Mouse (Mus musculus) neural tube, embryonic 15.5 days (tissue): ENCODE results near the gene Disc1. TPM values are rescaled to one million over a fixed set of nuclear protein-coding genes. Genes with fewer than 3 reads are reported as not detected.

Source experiments
- ATAC-seq: fragments of 200-750 bp; cut with Nextera tagmentation; 2 replicates; pipeline ENCODE4 v1.8.0; 2017; ENCODE audit warnings: mild to moderate bottlenecking, moderate TSS enrichment, moderate library complexity; ENCODE audit not compliant: low FRiP score
- H3K27ac ChIP-seq: fragments of 300-500 bp; sonication (generic); replicated peaks from 2 replicates; pipeline ENCODE4 v1.5.1; 2015; ENCODE audit warnings: mild to moderate bottlenecking, inconsistent platforms
- H3K27me3 ChIP-seq: fragments of 300-500 bp; sonication (generic); replicated peaks from 2 replicates; pipeline ENCODE4 v1.6.1; 2015; ENCODE audit warnings: inconsistent platforms
- H3K36me3 ChIP-seq: fragments of 300-500 bp; sonication (generic); 2 replicates; pipeline ENCODE4 v1.6.1; 2015; ENCODE audit warnings: inconsistent platforms
- H3K4me1 ChIP-seq: fragments of 300-500 bp; sonication (generic); 2 replicates; pipeline ENCODE4 v1.6.1; 2015; ENCODE audit warnings: inconsistent platforms
- H3K4me2 ChIP-seq: fragments of 300-500 bp; sonication (generic); 2 replicates; pipeline ENCODE4 v1.6.1; 2015; ENCODE audit warnings: inconsistent platforms, mild to moderate bottlenecking, moderate library complexity
- H3K4me3 ChIP-seq: fragments of 300-500 bp; sonication (generic); replicated peaks from 2 replicates; pipeline ENCODE4 v1.5.1; 2015; ENCODE audit warnings: mild to moderate bottlenecking, inconsistent platforms
- H3K9ac ChIP-seq: fragments of 300-500 bp; sonication (generic); replicated peaks from 2 replicates; pipeline ENCODE4 v1.6.1; 2015; ENCODE audit warnings: mild to moderate bottlenecking, inconsistent platforms
- H3K9me3 ChIP-seq: fragments of 300-500 bp; sonication (generic); replicated peaks from 2 replicates; pipeline ENCODE4 v1.6.1; 2016; ENCODE audit warnings: inconsistent platforms
- WGBS: fragments of 180-500 bp; shearing (Covaris S2); methylation state at CpG from one replicate; pipeline ENCODE4 v1.1.7; 2015; ENCODE audit warnings: mixed read lengths; 5-methylcytosine and 5-hydroxymethylcytosine counted together
- polyA plus RNA-seq: library from polyadenylated mRNA; unstranded; fragments of >200 nt; fragmentation: Nextera tagmentation; extraction: Ambion mirVana; gene quantifications from 2 replicates; pipeline ENCODE4 v1.2.1, GENCODE M21; 2015

The Disc1 gene
- polyA plus RNA-seq, 1 experiment from 2014 or later = 1.8 TPM

GRCm38 (mm10) chr8:125254188-125255005 is 200.4 kb downstream of the Disc1 start:
- H3K27ac ChIP-seq = peak overlapping the region; percentile 97
- H3K27me3 ChIP-seq = no peaks in the 10 kb centered on the region
- H3K4me2 ChIP-seq = peak overlapping the region; percentile 68
- peaks cover 39% of the 10 kb centered on the region for H3K4me1 ChIP-seq
- H3K9ac ChIP-seq = peak overlapping the region; percentile 55
- 4% methylated on average over 23 of the region's 23 CpGs for WGBS
- peak overlapping the region; percentile 42 for H3K4me3 ChIP-seq
- H3K36me3 ChIP-seq = no peaks in the 10 kb centered on the region
- ATAC-seq = peak; percentile 89
- H3K9me3 ChIP-seq = no peaks in the 10 kb centered on the region

DNA sequence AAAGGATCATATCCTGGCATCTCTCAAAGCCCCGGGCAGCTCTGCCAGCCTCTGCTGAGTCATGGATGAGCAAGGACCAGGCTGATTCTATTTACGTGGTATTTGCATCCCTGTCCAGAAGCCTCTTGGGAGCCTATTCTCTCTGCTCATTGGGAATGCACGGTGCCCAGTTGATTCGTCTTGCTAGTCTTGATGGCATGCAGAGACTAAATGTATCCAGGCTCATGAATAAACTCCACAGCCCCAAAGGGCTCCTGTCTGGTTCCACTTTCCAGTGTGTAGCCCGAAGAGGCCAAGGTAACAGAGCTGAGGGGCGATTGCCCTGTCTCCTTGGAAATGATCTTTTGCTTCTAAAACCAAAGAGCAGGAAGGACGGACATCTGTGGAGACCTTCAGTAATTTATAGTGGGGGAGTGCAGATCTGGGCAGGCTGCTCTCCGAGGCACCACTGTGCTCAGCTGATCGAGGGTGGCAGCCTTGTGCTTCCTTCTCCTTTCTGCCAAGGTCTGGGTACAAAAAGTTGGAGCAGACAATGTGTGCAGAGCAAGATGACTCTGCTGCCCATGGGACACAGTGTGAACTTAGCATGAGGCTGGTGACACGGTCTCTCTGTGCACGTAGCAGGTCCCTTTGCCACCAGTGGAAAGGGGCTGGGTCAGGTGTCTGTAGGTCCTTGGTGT is 201.2 kb downstream of the Disc1 start:
- peaks cover 39% of the 10 kb centered on the region for H3K4me1 ChIP-seq
- 31% methylated on average over 11 of the region's 11 CpGs for WGBS
- ATAC-seq = 0 out of 2 replicates have a peak, but pooled peaks have one; percentile 19
- H3K27me3 ChIP-seq = no peaks in the 10 kb centered on the region
- peak overlapping the region; percentile 55 for H3K9ac ChIP-seq
- H3K4me3 ChIP-seq = peak overlapping the region; percentile 42
- H3K36me3 ChIP-seq = no peaks in the 10 kb centered on the region
- peak overlapping the region; percentile 97 for H3K27ac ChIP-seq
- peak overlapping the region; percentile 68 for H3K4me2 ChIP-seq
- no peaks in the 10 kb centered on the region for H3K9me3 ChIP-seq

DNA sequence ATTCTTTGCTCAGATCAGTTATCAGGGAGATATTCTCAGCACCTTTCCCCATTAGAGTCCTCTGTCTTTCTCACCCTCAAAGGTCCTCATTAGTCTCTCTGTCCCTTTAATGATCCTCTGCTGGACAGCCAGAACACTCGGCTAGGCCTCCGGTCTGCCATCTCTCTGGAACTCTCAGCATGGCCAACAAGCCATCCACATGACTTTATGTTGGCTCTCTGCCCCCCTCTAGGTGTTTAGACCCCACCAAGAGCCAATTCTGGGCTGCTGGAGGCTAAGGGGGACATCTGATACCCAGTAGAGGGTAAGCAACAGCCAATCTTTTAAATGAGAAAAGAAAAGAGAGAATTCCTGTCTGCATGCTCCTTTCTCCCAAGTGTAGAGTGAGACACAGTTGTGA is 203.7 kb downstream of the Disc1 start:
- Histone ChIP-seq H3K36me3 (no peaks in the 10 kb centered on the region), H3K9ac (no peak overlapping the region), H3K27me3 (no peaks in the 10 kb centered on the region), H3K4me3 (no peak overlapping the region), H3K27ac (no peak overlapping the region), H3K4me1 (peaks cover 39% of the 10 kb centered on the region), H3K4me2 (no peak overlapping the region), H3K9me3 (no peaks in the 10 kb centered on the region)
- 57% methylated on average over 2 of the region's 2 CpGs for WGBS
- no peak for ATAC-seq

DNA sequence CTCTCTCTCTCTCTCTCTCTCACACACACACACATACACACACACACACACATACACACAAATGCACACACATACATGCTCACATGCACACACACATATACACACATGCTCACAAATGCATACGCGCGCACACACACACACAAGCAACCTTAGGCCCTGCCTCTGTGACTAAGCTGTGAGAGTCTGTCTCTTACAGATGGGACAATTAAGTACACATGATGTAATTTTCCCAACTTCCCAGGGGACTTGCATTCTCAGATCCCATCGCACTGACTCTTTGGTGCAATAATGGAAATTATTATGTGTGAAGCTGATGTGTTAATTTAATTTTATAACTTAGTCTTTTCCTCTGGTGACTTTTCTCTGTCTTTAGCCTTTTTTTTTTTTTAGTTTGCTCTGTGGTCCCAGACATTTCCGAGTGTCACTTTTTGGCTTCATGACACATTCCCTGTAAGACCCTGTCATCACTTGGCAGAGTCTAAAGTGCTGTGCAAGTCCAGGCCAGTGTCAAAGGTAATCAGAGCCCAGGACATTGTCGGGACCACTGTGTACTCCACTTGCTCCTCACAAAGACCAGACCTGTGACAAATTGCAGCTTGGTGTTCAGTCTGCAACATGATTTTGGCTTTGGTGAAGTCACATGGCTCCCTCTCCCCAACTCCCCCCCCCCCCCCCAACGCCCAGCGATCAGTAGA is 205.0 kb downstream of the Disc1 start:
- ATAC-seq = no peak
- H3K27me3 ChIP-seq = no peaks in the 10 kb centered on the region
- H3K9ac ChIP-seq = no peak overlapping the region
- no peaks in the 10 kb centered on the region for H3K9me3 ChIP-seq
- no peak overlapping the region for H3K4me3 ChIP-seq
- no peaks in the 10 kb centered on the region for H3K36me3 ChIP-seq
- peaks cover 31% of the 10 kb centered on the region for H3K4me1 ChIP-seq
- no peak overlapping the region for H3K4me2 ChIP-seq
- 76% methylated on average over 8 of the region's 8 CpGs for WGBS
- no peak overlapping the region for H3K27ac ChIP-seq

GRCm38 (mm10) chr8:125268181-125268705 is 214.2 kb downstream of the Disc1 start:
- H3K4me2 ChIP-seq = no peak overlapping the region
- 0 out of 2 replicates have a peak, but pooled peaks cover 5% of the 10 kb centered on the region for H3K4me1 ChIP-seq
- 0 out of 2 replicates have a peak, but pooled peaks cover 3% of the 10 kb centered on the region for H3K27me3 ChIP-seq
- 50% methylated on average over 6 of the region's 6 CpGs for WGBS
- H3K36me3 ChIP-seq = no peaks in the 10 kb centered on the region
- H3K9ac ChIP-seq = no peak overlapping the region
- H3K27ac ChIP-seq = no peak overlapping the region
- H3K9me3 ChIP-seq = no peaks in the 10 kb centered on the region
- ATAC-seq = no peak
- H3K4me3 ChIP-seq = no peak overlapping the region

DNA sequence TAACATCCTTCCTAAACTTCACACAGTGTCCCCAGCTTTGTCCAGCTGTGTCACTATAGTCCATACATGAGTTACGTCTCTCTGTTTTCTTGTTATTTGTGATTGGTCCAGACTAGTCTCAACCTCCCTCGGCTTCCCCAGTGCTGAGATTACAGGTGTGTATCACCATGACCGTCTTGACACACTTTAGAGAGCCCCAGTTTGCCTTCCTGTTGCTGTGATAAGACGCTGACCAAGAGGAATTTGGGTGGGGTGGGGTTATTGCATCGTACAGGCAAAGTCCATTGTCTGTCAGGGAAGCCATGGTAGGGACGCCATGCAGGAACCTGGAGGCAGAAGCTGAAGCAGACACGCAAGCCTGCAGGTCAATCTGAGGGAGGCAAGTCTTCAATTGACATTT is 216.3 kb downstream of the Disc1 start:
- H3K27ac ChIP-seq = no peak overlapping the region
- no peak overlapping the region for H3K4me3 ChIP-seq
- no peak overlapping the region for H3K9ac ChIP-seq
- H3K4me2 ChIP-seq = no peak overlapping the region
- no peak for ATAC-seq
- 0 out of 2 replicates have a peak, but pooled peaks cover 3% of the 10 kb centered on the region for H3K27me3 ChIP-seq
- 0 out of 2 replicates have a peak, but pooled peaks cover 5% of the 10 kb centered on the region for H3K4me1 ChIP-seq
- no peaks in the 10 kb centered on the region for H3K9me3 ChIP-seq
- no peaks in the 10 kb centered on the region for H3K36me3 ChIP-seq
- WGBS = 77% methylated on average over 7 of the region's 7 CpGs

- WGBS = 77% methylated on average over 5 of the region's 5 CpGs
- no peak for ATAC-seq
Observed at GRCm38 (mm10) chr8:125271357-125271756, 217.4 kb downstream of the Disc1 start.

DNA sequence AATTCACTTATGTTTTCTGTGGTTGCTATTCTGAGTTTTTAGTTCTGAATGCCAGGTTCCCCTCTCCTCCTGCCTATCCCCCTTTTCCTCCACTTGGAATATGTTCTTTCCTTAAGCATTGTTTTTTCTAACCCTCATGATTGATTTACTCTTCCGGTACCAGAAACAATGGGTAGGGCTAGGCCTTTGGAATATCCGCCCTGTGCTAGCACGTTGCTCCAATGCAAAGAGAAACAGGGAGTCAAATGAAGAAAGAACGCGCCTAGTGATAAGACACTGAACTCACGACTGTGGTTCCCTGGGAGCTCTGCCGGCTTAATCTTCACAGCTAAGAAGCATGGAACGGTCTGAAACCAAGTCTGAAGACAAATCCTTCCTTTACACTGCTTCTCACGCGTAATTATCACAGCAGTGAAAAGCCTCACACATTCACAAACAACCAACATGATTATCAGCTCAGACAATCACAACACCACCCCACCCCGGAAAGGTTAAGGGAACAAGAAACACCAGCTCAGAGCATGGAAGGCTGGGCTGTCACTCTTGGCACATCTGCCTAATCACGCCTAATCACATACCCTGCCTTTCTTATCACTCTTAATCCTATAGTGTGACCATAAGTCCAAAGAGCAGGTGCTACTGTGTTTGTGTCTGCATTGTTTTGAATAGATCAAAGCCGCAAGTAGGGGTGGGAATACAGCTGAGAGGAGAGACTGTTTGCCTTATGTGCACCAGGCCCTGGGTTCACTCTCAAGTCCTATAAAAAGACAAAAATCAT is 218.3 kb downstream of the Disc1 start:
- Histone ChIP-seq H3K4me2 (no peak overlapping the region), H3K9ac (no peak overlapping the region), H3K4me1 (peaks cover 11% of the 10 kb centered on the region), H3K36me3 (no peaks in the 10 kb centered on the region), H3K27ac (no peak overlapping the region), H3K27me3 (no peaks in the 10 kb centered on the region), H3K9me3 (no peaks in the 10 kb centered on the region), H3K4me3 (no peak overlapping the region)
- ATAC-seq = no peak
- 75% methylated on average over 13 of the region's 13 CpGs for WGBS

More at GRCm38 (mm10) chr8:125271357-125271756, 217.4 kb downstream of the Disc1 start:
- 0 out of 2 replicates have a peak, but pooled peaks cover 3% of the 10 kb centered on the region for H3K27me3 ChIP-seq
- H3K4me2 ChIP-seq = no peak overlapping the region
- no peak overlapping the region for H3K4me3 ChIP-seq
- H3K36me3 ChIP-seq = no peaks in the 10 kb centered on the region
- H3K9ac ChIP-seq = no peak overlapping the region
- H3K9me3 ChIP-seq = no peaks in the 10 kb centered on the region
- H3K27ac ChIP-seq = no peak overlapping the region
- 0 out of 2 replicates have a peak, but pooled peaks cover 5% of the 10 kb centered on the region for H3K4me1 ChIP-seq

DNA sequence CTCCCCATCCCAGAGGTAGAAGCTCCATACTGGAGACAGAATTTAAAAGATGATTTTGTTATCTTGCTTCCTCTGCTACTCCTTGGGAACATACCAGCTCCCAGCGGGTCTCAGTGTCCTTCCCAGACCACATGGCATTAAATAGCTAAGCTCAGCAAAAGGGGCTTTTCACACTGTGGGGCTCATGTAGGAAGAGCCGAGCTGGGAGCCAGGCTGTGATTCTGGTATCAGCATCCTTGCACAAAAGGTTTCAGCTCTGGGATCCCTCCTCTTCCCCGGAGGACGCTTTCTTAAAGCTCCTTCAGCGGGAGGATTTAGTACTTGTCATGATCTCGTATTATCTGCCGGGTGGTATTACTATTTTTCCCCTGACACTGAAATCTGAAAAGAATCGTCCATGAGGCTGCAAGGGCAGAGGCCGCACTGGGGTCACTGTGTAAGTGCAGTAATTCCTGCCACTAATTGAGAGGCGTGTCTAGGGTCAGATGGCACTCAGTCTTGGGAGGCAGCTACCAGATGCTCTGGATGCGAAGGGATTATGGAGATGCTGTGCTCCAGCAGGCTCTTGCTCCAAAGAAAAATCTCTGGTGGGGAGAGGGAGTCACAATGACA is 223.2 kb downstream of the Disc1 start:
- Histone ChIP-seq H3K27ac (no peak overlapping the region), H3K27me3 (no peaks in the 10 kb centered on the region), H3K4me2 (no peak overlapping the region), H3K9ac (no peak overlapping the region; the same call in 1 of the 2 replicates), H3K36me3 (no peaks in the 10 kb centered on the region), H3K9me3 (no peaks in the 10 kb centered on the region), H3K4me1 (peaks cover 10% of the 10 kb centered on the region), H3K4me3 (no peak overlapping the region)
- no peak for ATAC-seq
- 10% methylated on average over 11 of the region's 11 CpGs for WGBS

GRCm38 (mm10) chr8:125279156-125279555 is 225.2 kb downstream of the Disc1 start:
- Histone ChIP-seq H3K4me3 (no peak overlapping the region), H3K9ac (no peak overlapping the region), H3K4me2 (no peak overlapping the region), H3K27me3 (no peaks in the 10 kb centered on the region), H3K4me1 (peaks cover 10% of the 10 kb centered on the region), H3K9me3 (no peaks in the 10 kb centered on the region), H3K27ac (no peak overlapping the region), H3K36me3 (no peaks in the 10 kb centered on the region)
- WGBS = 90% methylated on average over 2 of the region's 2 CpGs
- no peak for ATAC-seq
